Mouse (Mus musculus): ENCODE measurements at regions not wholly inside any gene's neighbourhood (a gene's known extent, or its start where the extent isn't known, plus 50 kb on each side); places are given as distances from the start of the nearest gene placed in this dataset.

DNA sequence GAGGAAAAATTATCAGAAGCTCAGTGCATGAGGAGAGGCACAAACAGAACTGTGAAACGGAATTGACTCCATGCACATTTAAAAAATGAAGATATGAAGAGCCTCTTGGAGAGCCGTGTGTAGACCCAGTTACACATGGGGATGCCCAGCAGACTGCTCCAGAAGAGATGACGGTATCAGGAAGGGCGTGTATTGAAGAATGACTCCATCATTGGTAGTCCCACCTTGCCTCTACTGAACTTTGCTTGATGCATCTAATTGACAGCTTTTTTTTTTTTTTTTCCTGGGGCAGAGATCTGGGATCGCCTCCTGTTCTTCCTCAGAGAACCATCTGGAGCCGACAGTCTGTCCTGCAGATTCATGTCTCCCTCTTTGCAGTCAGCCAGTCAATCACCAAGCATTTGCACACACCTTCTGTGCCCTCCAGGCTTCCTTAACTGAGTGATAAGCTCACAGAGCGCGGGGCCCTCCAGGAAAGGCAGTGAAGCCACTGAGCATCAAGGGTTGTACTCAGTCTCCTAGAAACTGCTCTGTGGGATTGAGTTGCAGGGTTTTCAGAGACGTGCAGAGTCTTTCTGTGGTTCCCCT lies 57.6 kb upstream of the D1Pas1 start:
- in situ Hi-C loops (cut with MboI, MseI): loop anchor here (25.0 kb wide), 1 partner anchor 1772 kb away; no protein-coding TSS in a partner anchor

DNA sequence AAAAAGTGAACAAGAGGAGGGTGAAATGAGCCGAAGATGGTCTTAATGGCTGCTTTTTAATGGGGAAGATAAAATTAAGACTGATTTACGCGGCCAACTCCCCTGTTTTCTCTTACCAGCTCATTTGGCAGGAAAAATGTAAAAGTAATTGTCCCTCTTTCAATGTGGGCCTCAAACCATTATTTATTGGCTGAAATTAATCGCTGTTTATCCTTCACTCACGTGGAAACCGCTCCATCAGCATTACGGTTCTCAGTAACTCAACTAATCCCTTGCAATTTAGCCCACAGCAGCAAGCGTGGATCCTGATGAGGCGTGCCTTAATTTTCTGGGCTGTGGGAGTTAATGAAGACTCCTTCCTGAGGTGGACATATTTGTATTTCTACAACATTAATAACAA lies 58.1 kb upstream of the D1Pas1 start:
- in situ Hi-C loops (cut with MboI, MseI): loop anchor here (25.0 kb wide), 1 partner anchor 1772 kb away; no protein-coding TSS in a partner anchor

DNA sequence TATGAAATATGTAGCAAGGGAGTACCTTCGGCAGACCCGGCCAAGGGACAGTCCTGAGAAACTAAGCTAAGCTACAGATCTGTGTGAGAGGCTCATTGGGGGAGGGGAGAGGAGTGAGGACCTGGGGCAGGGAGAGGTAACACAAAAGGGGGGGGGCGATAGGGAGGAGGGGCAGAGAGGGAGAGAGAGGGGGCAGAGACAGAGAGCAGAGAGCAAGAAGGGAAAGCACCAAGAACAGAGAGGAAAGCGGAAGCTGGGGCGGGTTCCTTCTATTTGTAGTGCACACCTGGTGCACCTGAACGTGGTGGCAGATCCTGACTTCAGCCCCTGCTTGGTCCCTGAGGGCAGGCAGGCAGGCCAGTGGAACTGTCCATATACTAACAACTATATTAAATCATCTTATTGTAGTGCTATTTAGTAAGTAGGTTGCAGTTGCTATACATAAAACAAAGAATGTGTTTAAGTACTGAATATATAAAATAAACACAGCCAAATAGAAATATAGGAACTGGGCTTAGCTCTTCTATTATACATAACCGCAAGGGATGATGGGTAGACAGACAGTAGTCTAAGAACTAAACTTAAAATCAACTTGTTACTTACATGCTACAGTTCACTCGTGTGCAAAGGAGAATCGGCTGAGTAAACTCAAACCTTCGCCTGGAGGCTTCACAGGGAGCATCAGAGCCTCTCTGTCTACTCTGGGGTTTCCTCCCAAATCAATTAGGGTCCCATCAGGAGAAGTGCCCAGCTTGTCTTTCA lies 59.6 kb upstream of the D1Pas1 start:
- in situ Hi-C loops (cut with MboI, MseI): loop anchor here (25.0 kb wide), 1 partner anchor 1770 kb away; no protein-coding TSS in a partner anchor

DNA sequence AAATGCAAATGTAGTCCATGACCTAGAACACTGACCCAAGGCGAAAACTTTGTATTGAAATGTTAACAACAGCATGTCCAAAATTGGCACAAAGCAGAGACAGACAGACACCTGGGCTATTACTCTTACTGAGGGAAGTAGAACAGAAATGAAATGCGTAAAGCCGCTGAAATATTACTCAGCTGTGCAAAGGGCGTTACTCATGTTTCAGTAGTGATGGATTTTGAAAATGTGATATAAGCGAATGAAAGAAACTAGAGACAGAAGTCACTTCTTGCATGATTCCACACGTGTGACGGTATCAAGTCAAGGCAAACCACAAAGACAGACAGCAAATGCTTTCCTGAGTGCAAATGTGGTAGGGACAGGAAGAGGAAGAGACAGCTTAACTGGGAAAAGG lies 61.3 kb upstream of the D1Pas1 start:
- in situ Hi-C loops (cut with MboI, MseI): loop anchor here (25.0 kb wide), 1 partner anchor 1769 kb away; no protein-coding TSS in a partner anchor

DNA sequence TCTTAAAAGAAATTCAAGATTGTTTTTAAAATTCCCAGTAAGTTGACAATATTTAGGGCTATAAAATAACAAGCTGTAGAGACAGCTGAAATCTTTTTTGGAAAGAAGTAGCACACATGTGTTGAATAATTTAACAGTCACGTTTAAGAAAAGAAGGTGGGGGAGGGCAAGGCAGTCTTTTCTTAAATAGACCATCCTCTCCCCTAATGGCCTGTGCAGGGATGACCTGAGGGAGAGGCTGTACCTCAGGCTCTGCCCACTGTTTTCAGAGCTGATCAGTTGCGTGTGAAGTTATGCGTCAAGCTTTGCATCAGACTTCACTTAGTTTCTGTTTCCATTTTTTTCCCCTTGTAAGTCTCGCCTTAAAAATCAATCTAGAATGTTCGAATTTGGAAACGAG lies 65.7 kb upstream of the D1Pas1 start:
- in situ Hi-C loops (cut with MboI, MseI): loop anchor here (25.0 kb wide), 1 partner anchor 1764 kb away; no protein-coding TSS in a partner anchor

DNA sequence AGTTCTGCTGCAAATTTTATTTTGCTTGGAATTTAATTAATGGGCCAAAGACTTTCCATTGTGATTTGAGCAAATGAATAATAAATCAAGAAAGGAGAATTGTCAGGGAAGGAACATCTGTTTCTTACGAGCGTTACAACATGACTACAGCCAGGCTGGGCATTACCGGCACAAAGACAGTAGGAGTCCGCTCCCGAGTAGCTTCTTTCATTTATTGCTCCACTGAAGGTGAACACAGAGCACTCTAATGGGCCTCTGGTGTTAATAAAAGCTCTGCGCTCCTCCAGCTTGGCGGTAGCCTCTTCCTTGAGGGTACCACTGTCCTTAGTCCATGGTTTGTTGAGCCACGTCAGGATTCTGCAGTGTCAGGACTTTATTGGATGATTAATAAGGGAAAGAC lies 69.0 kb upstream of the D1Pas1 start:
- in situ Hi-C loops (cut with MboI, MseI): no loop called here

DNA sequence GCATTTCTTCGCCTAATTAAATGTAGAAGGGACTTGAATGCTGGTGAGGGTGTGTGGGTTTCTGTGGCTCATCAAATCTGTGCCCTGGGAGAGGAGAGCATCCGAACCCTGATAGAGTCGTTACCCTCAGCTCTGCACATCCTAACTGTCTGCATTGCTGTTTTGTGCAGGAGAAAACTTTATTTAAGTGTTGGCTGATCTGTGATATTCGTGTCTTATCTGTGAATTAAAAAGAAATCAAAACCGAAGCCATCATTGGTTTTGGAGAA lies 77.7 kb upstream of the D1Pas1 start:
- in situ Hi-C loops (cut with MboI, MseI): no loop called here

DNA sequence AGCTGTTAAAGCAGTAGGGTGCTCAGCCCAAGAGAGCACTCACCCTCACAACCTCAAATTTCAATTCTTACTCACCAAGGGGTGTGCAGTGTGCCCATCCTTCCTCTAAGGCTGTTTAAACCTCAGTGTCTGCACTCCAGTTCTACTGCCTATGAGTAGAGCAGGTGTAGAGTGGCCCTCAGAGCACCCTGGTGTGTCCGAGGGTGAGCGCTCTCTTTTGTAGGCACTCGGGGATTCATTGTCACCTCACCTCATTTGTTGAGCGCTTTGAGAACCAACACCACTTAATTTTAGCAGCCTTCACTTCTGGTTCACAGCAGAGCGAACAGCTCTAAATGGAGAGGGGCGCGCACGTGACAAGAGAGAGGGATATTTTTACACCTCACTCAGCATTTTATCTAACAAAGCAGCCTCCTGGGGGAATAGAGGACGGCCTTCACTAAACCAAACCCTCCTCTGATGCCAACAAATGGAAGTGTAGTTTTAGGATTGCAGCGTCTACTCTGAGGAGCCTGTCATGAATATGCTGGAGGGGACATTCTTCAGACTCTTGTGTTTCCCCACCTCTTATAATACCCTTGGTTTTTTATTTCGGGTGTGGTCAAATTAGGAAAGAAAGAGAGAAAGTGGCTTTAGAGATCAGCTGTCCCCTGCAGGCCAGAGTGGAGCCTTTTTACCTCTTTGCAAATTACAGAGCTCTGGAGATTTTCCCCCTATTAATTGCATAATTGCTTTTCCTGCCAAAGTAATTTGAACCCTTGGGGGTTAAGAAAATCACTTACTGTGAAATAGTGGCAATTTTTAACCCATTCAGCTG lies 78.2 kb upstream of the D1Pas1 start:
- in situ Hi-C loops (cut with MboI, MseI): no loop called here

DNA sequence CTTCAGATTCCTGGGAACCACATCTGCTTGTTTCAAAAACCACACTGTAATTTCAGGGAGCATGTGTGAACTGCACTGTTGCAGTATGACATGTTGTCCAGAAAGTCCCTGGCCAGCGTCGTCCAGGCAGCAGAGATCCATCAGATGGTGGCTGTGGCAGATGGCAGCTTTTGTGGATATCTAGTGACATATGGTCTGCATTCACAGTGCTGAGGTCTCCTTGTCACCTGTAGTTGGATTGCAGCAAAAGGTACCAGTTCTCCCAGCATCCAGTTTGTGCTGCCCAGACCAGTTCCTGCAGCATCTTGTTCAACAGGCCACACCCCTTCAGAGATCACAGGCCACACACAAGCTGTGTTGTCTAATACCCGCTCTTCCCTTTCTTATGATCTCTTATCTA lies 80.1 kb upstream of the D1Pas1 start:
- in situ Hi-C loops (cut with MboI, MseI): no loop called here

DNA sequence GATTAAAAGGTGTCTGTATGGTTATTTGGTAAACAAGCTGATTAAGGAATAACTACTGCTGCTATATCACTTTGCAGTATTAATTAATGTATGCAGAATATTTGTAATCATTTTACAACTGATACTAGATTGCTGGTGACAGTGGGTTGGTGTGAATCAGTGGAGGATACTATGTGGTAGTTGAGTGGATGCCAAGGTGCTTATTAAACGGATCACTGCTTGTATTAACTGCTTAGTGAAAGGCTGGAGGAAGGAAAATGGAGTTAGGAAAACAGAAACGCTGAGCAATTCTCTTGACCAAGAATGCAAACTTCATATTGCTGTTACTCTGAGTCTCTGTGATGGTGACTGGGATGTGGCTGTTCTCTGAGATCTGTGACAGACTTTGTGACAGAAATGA lies 86.8 kb upstream of the D1Pas1 start:
- in situ Hi-C loops (cut with MboI, MseI): no loop called here

DNA sequence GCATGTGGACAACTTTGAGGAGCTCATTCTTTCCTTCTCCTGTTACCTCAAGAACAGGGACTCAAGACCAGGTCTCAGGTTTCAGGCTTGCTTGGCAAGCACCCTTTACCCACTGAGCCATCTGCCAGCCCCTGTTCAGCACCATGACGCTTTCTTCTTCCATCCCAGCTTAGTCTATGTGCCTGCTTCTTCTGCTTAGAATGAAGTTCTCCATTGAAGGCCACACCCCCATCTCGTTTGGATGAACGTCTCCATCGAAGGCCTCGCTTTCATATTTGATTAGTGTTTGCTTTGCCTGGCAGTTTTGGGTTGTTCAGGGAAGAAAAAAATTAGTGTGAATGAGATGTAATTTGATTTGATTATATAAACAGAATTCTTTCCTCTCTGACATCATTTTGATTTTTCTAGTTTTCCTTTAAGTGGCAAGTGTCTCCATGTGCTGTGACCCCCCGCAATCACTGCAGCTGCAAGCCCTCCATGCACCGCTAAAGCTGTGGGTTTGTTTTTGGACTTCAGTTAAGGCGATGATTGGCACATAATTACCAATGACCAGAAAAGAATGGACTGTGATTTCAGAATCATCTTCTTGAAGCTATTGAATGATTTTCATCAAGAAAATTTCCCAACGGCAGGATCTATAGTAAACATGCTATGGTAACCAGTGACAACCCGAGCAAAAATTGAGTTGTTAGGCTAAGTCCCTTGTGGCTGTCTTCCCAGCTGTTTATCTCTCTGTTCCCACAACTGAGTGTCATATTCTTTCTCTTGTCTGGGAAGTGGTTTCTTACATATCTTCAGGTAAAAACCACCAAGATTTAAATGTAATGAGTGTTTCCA lies 106.4 kb upstream of the D1Pas1 start:
- in situ Hi-C loops (cut with MboI, MseI): no loop called here

DNA sequence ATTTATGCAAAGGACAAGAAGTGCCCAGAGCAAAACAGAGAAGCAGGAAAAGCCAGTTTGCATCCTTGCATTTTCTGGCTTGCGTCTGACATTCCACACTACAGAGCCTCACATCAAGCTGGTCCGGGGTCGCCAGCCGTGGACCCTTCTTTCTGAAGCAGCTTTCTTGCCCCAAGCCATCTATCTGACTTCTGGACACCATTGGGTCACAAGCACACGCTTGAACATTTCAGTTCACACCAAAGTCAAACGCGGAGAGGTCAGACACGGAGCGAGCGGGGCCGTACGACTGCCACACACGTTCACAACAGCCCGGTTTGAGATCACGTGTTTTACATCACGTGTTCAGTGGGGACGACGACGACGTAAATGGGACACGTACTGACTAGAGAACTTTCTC lies 108.9 kb upstream of the D1Pas1 start:
- in situ Hi-C loops (cut with MboI, MseI): no loop called here

DNA sequence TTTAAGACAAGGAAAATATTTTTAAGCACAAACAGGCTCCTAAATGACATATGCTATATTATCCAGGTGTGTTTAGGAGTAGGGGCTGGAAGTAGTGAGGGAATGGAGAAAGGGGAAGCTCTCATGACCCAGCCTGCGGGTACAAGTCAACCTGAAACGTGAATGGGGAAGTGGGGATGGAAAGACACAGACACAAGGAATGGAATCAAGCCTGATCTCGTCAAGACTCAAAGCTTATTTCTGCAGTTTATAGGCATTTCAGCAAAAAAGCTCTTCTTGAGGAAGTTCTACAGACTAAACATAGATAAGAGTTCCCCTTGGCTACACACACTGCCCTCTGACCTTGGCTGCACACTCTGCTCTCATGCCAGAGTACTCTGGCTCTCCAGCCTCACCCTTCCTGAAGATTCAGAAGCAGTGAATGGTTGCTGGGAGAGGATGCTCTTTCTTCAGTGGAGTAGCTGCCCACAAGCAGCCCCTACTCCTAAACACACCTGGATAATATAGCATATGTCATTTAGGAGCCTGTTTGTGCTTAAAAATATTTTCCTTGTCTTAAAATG lies 106.4 kb upstream of the Rrp15 start:
- in situ Hi-C loops (cut with MboI, MseI): no loop called here

DNA sequence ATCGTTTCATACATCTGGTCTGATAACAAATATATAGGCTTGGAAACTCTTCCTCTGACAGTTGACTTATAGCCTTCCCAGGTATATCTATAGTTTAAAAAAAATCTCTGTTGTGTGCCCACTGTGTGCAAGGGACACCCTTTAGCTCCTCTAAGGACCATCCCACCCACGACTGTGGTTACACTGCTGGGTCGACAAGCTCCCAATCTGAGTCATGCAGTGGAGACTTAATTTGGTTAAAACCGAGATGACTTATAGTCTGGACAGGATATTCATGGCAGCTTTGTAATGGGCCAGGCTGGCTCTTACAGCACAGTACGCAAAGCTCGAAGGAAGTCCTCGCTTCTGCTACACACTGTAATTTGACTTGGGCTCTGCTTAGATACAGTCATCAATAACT lies 96.1 kb upstream of the Rrp15 start:
- in situ Hi-C loops (cut with MboI, MseI): no loop called here

DNA sequence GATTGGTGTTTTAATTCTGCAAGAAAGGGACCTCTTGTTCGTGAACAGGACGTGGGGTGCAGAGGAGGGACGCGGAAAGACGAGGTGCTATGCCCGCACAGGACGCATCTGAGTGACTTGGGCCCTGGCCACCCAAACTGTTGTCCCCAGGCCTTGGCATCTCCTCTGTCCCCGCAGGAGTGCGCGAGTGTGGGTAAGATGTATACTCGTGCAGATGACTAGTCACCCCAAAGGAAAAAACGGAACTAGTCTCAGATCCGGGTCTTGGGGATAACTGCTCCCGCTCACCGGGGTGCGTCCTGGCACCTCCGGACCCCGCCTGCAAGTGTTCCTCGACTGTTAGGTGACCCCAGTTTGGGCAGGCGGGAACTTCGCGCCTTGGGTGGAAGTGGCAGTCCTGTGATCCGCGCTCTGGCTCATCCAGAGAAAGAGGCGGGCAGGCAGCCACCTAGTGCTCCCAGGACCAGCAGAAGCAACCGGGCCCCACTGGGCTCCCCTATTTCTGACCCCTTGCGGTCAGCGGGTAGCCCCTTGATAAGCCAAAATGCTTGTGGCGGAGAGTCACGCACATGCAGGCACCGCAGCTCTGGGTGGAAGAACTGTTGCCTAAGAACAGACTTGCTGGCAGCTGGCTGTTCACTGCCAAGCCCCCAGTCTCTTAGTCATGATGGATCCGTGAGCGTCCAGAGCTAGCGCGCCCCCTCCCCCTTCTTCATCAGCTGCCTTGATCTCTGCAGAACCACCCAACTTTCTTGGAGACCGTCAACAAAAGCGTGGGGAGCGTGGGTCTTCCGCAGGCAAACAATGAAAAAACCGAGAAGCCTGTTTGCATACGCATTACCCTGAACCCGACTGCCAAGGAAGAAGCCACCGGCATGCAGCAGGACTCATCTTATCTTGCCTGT lies 85.0 kb upstream of the Rrp15 start:
- in situ Hi-C loops (cut with MboI, MseI): no loop called here

DNA sequence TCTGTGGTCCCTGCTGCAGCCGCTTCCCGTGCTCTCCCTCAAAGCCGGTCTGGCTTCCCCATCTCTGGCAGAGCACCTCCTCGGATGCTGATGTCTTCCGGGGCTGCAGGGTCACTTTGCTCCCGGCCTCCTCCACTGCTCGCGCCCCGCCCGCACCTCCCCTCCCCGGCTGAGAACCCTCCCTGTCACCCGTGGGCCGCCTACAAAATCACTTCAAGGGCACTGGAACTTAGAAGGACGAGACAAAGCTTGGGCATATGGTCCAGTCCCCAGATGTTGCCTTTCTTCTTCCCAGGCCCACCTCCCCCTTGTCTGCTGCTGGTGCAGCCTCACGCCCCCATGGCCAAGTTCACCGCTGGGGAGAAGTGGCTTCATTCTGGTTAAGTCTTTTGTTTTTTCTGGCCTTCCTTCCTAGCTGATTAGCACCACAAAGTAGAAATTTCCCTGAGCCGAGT lies 84.3 kb upstream of the Rrp15 start:
- in situ Hi-C loops (cut with MboI, MseI): no loop called here

DNA sequence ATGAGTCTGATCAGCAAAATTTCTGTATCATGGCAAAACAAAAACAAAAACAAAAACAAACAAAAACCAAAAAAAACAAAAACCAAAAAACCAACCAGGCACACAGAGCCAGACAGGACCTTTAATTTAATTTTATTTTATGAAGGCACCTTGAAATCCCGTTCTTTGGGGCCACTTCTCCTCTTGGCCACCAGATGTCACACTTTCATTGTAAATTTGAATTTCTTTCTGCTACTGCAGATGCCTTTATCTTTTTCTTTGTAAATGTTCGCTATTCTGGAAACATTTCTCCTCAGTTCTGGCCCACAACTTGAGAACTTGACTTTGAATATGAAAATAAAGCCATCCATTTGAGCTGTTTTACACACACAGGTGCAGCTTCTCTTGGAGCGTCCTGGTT lies 78.6 kb upstream of the Rrp15 start:
- in situ Hi-C loops (cut with MboI, MseI): no loop called here

DNA sequence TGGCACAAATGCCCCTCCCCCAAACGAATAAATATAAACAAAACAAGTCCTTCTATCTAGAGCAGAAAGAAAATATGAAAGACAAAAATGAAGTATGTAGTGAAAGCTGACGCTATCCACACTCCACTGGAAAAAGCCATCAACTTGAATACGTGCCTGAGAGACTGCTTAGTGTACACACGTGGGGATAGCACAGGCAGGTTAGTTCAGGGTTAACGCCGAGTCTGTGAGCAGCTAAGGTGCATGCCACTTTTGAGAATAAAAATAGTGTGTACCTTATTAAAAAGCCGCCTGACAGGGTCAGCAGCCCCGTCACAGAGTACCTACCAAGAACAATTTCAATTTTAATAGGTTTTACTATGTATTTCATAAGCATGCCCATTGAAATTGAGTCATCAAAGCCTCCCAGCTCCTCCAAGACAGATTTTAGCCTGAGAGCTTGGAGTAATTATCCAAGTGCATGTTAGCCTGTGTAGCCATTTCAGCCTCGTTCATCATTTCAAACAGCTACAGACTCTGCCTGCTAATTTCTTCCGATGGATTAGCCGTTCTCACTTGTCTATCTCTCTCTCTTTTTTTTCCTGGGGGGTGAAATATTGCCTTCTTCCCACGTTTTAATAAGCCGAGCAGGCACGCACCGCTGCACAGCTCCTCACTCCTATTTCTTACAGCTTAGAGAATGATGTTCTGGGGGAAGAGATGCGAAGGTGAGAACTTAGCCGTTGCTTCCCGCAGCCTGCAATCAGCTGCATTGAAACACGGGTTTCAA lies 59.2 kb upstream of the Rrp15 start:
- in situ Hi-C loops (cut with MboI, MseI): no loop called here

DNA sequence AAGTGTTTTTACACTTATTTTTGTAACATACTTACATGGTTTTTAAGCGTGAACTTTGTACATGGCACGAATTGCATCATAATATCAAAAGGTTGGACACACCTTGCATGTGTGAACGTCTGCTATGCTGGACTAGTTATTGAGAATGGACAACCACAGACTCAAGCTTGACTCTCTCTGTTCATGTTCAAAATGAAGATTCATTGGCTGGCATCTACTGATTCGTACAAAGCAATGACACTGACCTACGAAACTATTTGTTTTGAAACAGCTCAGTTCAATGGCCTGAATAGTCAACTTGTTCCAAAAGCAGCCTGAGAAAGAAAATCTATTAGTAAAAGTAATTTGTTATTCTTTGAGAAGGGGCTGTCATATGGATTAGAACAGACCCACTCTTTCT lies 55.3 kb upstream of the Rrp15 start:
- in situ Hi-C loops (cut with MboI, MseI): no loop called here
